Mouse (Mus musculus): ENCODE measurements around the gene Rngtt. TPM values are rescaled to one million over a fixed set of nuclear protein-coding genes. Genes with fewer than 3 reads are reported as not detected.

Gene Rngtt
- polyA plus RNA-seq, 1 experiment from 2014 or later, result 26.7 TPM

GRCm38 (mm10) chr4:33363451-33363850 is 53.3 kb downstream of the Rngtt start:
- Histone ChIP-seq H3K36me3 (ENCODE audit: control insufficient read depth, insufficient read depth, low read length) (peaks cover 6% of the 10 kb centered on the region; the same call in 1 of the 2 replicates), H3K27me3 (ENCODE audit: control insufficient read depth, insufficient read depth, low read length) (no peaks in the 10 kb centered on the region), H3K27ac (ENCODE audit: low read depth, low read length) (no peak overlapping the region), H3K4me1 (ENCODE audit: control insufficient read depth, insufficient read depth, low read length) (no peaks in the 10 kb centered on the region), H3K4me2 (replicated peaks; ENCODE audit: low read depth, low read length) (no peak overlapping the region), H3K9ac (ENCODE audit: low read depth, low read length) (no peak overlapping the region), H3K9me3 (ENCODE audit: control insufficient read depth, low read length) (no peaks in the 10 kb centered on the region), H3K4me3 (ENCODE audit: low read length) (no peak overlapping the region)
- no peak for ATAC-seq (ENCODE audit: low FRiP score, low TSS enrichment)

DNA sequence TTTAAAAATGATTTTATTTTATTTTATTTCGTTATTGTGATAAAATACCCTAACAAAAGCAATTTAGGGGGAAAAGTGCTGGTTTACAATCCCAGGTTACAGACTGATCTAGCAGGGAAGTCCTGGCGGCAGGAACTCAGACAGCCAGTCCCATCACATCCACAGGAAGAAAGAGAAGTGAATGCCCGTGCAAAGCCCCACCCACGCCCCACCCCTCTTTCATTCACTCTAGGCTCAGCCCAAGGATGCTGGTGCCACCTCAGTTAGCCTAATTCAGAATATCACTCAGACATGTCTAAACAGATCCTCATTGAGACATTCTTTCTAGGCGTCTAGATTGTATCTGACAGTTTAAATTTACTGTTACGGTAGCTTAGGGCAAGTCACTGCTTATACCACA is 64.8 kb downstream of the Rngtt start:
- H3K4me3 ChIP-seq (ENCODE audit: low read length), result no peak overlapping the region
- no peaks in the 10 kb centered on the region for H3K4me1 ChIP-seq (ENCODE audit: control insufficient read depth, insufficient read depth, low read length)
- no peak for ATAC-seq (ENCODE audit: low FRiP score, low TSS enrichment)
- no peak overlapping the region for H3K4me2 ChIP-seq (replicated peaks; ENCODE audit: low read depth, low read length)
- H3K27me3 ChIP-seq (ENCODE audit: control insufficient read depth, insufficient read depth, low read length), result no peaks in the 10 kb centered on the region
- no peak overlapping the region for H3K27ac ChIP-seq (ENCODE audit: low read depth, low read length)
- H3K9me3 ChIP-seq (ENCODE audit: control insufficient read depth, low read length), result no peaks in the 10 kb centered on the region
- no peak overlapping the region for H3K9ac ChIP-seq (ENCODE audit: low read depth, low read length)
- H3K36me3 ChIP-seq (ENCODE audit: control insufficient read depth, insufficient read depth, low read length), result no peaks in the 10 kb centered on the region; the same call in 1 of the 2 replicates
- WGBS, result 76% methylated on average over 6 of the region's 6 CpGs

DNA sequence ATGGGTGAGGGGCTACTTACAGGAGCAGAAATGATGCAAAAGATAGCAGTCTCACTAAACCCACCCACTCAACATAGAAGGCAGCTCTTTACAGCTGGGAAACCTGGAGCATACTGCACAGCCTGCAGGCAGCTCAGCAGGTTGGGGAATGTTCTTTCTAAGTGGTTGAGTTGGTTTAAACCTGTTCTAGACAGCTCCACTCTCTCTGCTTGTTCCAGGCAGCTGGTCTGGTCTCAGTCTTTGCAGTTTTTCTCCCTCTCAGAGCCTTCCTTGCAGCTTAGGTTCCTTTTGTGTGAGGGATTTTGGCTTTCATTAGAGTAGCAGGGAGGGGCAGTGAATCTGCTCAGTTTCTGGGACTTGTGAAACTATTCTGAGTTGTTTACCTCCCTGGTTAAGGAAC is 67.5 kb downstream of the Rngtt start:
- Histone ChIP-seq H3K9ac (ENCODE audit: low read depth, low read length) (no peak overlapping the region), H3K4me1 (ENCODE audit: control insufficient read depth, insufficient read depth, low read length) (no peaks in the 10 kb centered on the region), H3K4me3 (ENCODE audit: low read length) (no peak overlapping the region), H3K27me3 (ENCODE audit: control insufficient read depth, insufficient read depth, low read length) (no peaks in the 10 kb centered on the region), H3K36me3 (ENCODE audit: control insufficient read depth, insufficient read depth, low read length) (no peaks in the 10 kb centered on the region; the same call in 1 of the 2 replicates), H3K4me2 (replicated peaks; ENCODE audit: low read depth, low read length) (no peak overlapping the region), H3K27ac (ENCODE audit: low read depth, low read length) (no peak overlapping the region), H3K9me3 (ENCODE audit: control insufficient read depth, low read length) (no peaks in the 10 kb centered on the region)
- no peak for ATAC-seq (ENCODE audit: low FRiP score, low TSS enrichment)

DNA sequence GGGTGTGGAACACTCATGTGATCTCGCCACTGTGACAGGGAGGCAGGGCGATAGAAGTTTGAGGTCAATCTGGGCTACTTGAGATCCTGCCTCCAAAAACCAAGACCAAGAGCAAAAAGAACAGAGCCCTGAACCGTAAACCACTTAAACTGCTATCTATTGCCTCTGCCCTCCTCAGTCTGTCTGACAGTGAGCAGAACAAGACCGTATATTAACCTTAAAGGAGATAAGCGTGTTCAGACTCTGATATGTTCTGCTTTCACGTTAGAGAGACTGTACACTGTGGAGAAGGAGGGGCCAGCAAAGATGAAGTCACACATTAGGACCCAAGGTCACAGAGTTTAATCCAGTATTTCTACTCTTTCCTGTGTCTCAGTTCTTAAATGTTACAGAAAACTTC is 68.8 kb downstream of the Rngtt start:
- Histone ChIP-seq H3K4me2 (replicated peaks; ENCODE audit: low read depth, low read length) (no peak overlapping the region), H3K4me1 (ENCODE audit: control insufficient read depth, insufficient read depth, low read length) (no peaks in the 10 kb centered on the region), H3K9ac (ENCODE audit: low read depth, low read length) (no peak overlapping the region), H3K27me3 (ENCODE audit: control insufficient read depth, insufficient read depth, low read length) (no peaks in the 10 kb centered on the region), H3K4me3 (ENCODE audit: low read length) (no peak overlapping the region), H3K36me3 (ENCODE audit: control insufficient read depth, insufficient read depth, low read length) (no peaks in the 10 kb centered on the region; the same call in 1 of the 2 replicates), H3K9me3 (ENCODE audit: control insufficient read depth, low read length) (no peaks in the 10 kb centered on the region), H3K27ac (ENCODE audit: low read depth, low read length) (no peak overlapping the region)
- 76% methylated on average over 6 of the region's 6 CpGs for WGBS
- ATAC-seq (ENCODE audit: low FRiP score, low TSS enrichment), result no peak

- no peak for ATAC-seq (ENCODE audit: low FRiP score, low TSS enrichment)
- H3K9ac ChIP-seq (ENCODE audit: low read depth, low read length), result no peak overlapping the region
- no peak overlapping the region for H3K4me2 ChIP-seq (replicated peaks; ENCODE audit: low read depth, low read length)
- no peaks in the 10 kb centered on the region for H3K4me1 ChIP-seq (ENCODE audit: control insufficient read depth, insufficient read depth, low read length)
- H3K27me3 ChIP-seq (ENCODE audit: control insufficient read depth, insufficient read depth, low read length), result no peaks in the 10 kb centered on the region
- no peaks in the 10 kb centered on the region for H3K9me3 ChIP-seq (ENCODE audit: control insufficient read depth, low read length)
- H3K27ac ChIP-seq (ENCODE audit: low read depth, low read length), result no peak overlapping the region
- no peak overlapping the region for H3K4me3 ChIP-seq (ENCODE audit: low read length)
- H3K36me3 ChIP-seq (ENCODE audit: control insufficient read depth, insufficient read depth, low read length), result no peaks in the 10 kb centered on the region
- WGBS, result 96% methylated on average over 3 of the region's 3 CpGs
Observed at GRCm38 (mm10) chr4:33388899-33389298, 78.8 kb downstream of the Rngtt start.

DNA sequence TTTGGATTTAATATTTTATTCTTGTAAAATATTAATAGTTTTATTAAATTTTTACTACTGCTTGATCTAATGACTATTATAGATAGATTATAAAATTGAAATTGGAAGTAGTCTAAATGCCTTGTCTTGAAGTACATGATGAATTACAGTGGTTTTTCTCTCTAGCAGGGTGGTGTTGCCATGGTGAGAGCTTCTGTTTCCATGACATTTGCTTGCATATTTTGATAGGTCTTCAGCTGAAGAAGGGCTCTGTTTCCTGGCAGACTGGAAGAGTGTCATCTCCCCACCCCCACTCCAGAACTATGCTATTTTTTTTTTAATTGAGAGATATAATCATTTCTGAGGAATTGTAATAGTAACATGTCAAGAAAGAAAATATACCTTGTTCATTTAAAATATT is 80.5 kb downstream of the Rngtt start:
- Histone ChIP-seq H3K4me3 (ENCODE audit: low read length) (no peak overlapping the region), H3K27ac (ENCODE audit: low read depth, low read length) (no peak overlapping the region), H3K9ac (ENCODE audit: low read depth, low read length) (no peak overlapping the region), H3K9me3 (ENCODE audit: control insufficient read depth, low read length) (no peaks in the 10 kb centered on the region), H3K4me2 (replicated peaks; ENCODE audit: low read depth, low read length) (no peak overlapping the region), H3K36me3 (ENCODE audit: control insufficient read depth, insufficient read depth, low read length) (no peaks in the 10 kb centered on the region), H3K27me3 (ENCODE audit: control insufficient read depth, insufficient read depth, low read length) (no peaks in the 10 kb centered on the region), H3K4me1 (ENCODE audit: control insufficient read depth, insufficient read depth, low read length) (no peaks in the 10 kb centered on the region)
- no peak for ATAC-seq (ENCODE audit: low FRiP score, low TSS enrichment)

DNA sequence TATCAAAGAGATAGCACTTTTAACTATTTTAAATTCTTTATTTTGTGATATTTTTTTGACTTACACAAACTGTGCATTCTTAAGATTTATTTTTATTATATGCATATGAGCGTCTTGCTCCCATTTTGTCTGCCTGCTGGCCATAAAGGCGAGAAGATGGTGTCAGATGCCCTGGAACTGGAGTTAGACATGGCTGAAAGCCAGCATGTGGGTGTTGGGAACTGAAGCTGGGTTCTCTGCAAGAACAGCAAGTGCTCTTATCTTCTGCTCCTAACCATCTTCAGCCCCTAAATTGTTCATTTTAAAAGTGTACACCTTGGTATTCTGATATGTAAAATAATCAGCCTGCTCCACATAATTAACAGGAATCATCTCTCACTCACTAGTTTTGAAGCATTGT is 83.3 kb downstream of the Rngtt start:
- Histone ChIP-seq H3K9me3 (ENCODE audit: control insufficient read depth, low read length) (no peaks in the 10 kb centered on the region), H3K27ac (ENCODE audit: low read depth, low read length) (no peak overlapping the region), H3K4me1 (ENCODE audit: control insufficient read depth, insufficient read depth, low read length) (no peaks in the 10 kb centered on the region), H3K4me2 (replicated peaks; ENCODE audit: low read depth, low read length) (no peak overlapping the region), H3K27me3 (ENCODE audit: control insufficient read depth, insufficient read depth, low read length) (no peaks in the 10 kb centered on the region), H3K4me3 (ENCODE audit: low read length) (no peak overlapping the region), H3K36me3 (ENCODE audit: control insufficient read depth, insufficient read depth, low read length) (no peaks in the 10 kb centered on the region), H3K9ac (ENCODE audit: low read depth, low read length) (no peak overlapping the region)
- ATAC-seq (ENCODE audit: low FRiP score, low TSS enrichment), result no peak
- WGBS, result 93% methylated on average over 2 of the region's 2 CpGs

- Histone ChIP-seq H3K27ac (ENCODE audit: low read depth, low read length) (no peak overlapping the region), H3K4me1 (ENCODE audit: control insufficient read depth, insufficient read depth, low read length) (no peaks in the 10 kb centered on the region), H3K36me3 (ENCODE audit: control insufficient read depth, insufficient read depth, low read length) (no peaks in the 10 kb centered on the region), H3K4me2 (replicated peaks; ENCODE audit: low read depth, low read length) (no peak overlapping the region), H3K9me3 (ENCODE audit: control insufficient read depth, low read length) (no peaks in the 10 kb centered on the region), H3K9ac (ENCODE audit: low read depth, low read length) (no peak overlapping the region), H3K4me3 (ENCODE audit: low read length) (no peak overlapping the region), H3K27me3 (ENCODE audit: control insufficient read depth, insufficient read depth, low read length) (no peaks in the 10 kb centered on the region)
- WGBS, result 59% methylated on average over 3 of the region's 3 CpGs
- peak; percentile 83; the same call in 1 of the 2 replicates for ATAC-seq (ENCODE audit: low FRiP score, low TSS enrichment)
Observed at GRCm38 (mm10) chr4:33396222-33397176, 86.4 kb downstream of the Rngtt start.

- ATAC-seq (ENCODE audit: low FRiP score, low TSS enrichment), result peak; percentile 60; the same call in 1 of the 2 replicates
- H3K36me3 ChIP-seq (ENCODE audit: control insufficient read depth, insufficient read depth, low read length), result no peaks in the 10 kb centered on the region
- 32% methylated on average over 2 of the region's 2 CpGs for WGBS
- no peak overlapping the region for H3K27ac ChIP-seq (ENCODE audit: low read depth, low read length)
- H3K9me3 ChIP-seq (ENCODE audit: control insufficient read depth, low read length), result no peaks in the 10 kb centered on the region
- no peaks in the 10 kb centered on the region for H3K4me1 ChIP-seq (ENCODE audit: control insufficient read depth, insufficient read depth, low read length)
- H3K4me2 ChIP-seq (replicated peaks; ENCODE audit: low read depth, low read length), result no peak overlapping the region
- no peak overlapping the region for H3K9ac ChIP-seq (ENCODE audit: low read depth, low read length)
- H3K27me3 ChIP-seq (ENCODE audit: control insufficient read depth, insufficient read depth, low read length), result no peaks in the 10 kb centered on the region
- no peak overlapping the region for H3K4me3 ChIP-seq (ENCODE audit: low read length)
Observed at GRCm38 (mm10) chr4:33405723-33406293, 95.7 kb downstream of the Rngtt start.
